Mouse (Mus musculus) hindbrain, embryonic 14.5 days (tissue): ENCODE data around the gene Gm3285. TPM values are rescaled to one million over a fixed set of nuclear protein-coding genes. Genes with fewer than 3 reads are reported as not detected.

ENCODE experiments used
- ATAC-seq: fragments of 200-750 bp; cut with Nextera tagmentation; 2 replicates; pipeline ENCODE4 v1.8.0; 2017; ENCODE audit warnings: moderate number of reproducible peaks, mild to moderate bottlenecking, moderate TSS enrichment, moderate library complexity; ENCODE audit not compliant: low FRiP score
- DNase-seq: peaks from one replicate; pipeline ENCODE4 v3.0.0-alpha.2; 2015; ENCODE audit warnings: low spot score
- H3K27ac ChIP-seq: fragments of 300-500 bp; sonication (generic); 2 replicates; pipeline ENCODE4 v1.5.1; 2014; ENCODE audit warnings: mild to moderate bottlenecking, moderate library complexity
- H3K27me3 ChIP-seq: fragments of 300-500 bp; sonication (generic); 2 replicates; pipeline ENCODE4 v1.6.1; 2014; ENCODE audit warnings: mild to moderate bottlenecking, low read length, mixed read lengths; ENCODE audit not compliant: control insufficient read depth, insufficient read depth
- H3K36me3 ChIP-seq: fragments of 300-500 bp; sonication (generic); replicated peaks from 2 replicates; pipeline ENCODE4 v1.6.1; 2014; ENCODE audit not compliant: control insufficient read depth, insufficient read depth
- H3K4me1 ChIP-seq: fragments of 300-500 bp; sonication (generic); replicated peaks from 2 replicates; pipeline ENCODE4 v1.6.1; 2014; ENCODE audit warnings: antibody characterized with exemption, low read length, mixed read lengths; ENCODE audit not compliant: control insufficient read depth, insufficient read depth
- H3K4me2 ChIP-seq: fragments of 300-500 bp; sonication (generic); replicated peaks from 2 replicates; pipeline ENCODE4 v1.6.1; 2014; ENCODE audit warnings: mild to moderate bottlenecking, moderate library complexity
- H3K4me3 ChIP-seq: fragments of 300-500 bp; sonication (generic); replicated peaks from 2 replicates; pipeline ENCODE4 v1.5.1; 2014; ENCODE audit warnings: mild to moderate bottlenecking, low read length
- H3K9ac ChIP-seq: fragments of 300-500 bp; sonication (generic); 2 replicates; pipeline ENCODE4 v1.6.1; 2014
- H3K9me3 ChIP-seq: fragments of 300-500 bp; sonication (generic); 2 replicates; pipeline ENCODE4 v1.6.1; 2016; ENCODE audit warnings: low read length; ENCODE audit not compliant: control insufficient read depth
- WGBS: fragments of 180-500 bp; shearing (Covaris S2); extraction: QIAGEN DNeasy Blood & Tissue Kit; methylation state at CpG from one replicate; pipeline ENCODE4 v1.1.7; 2014; 5-methylcytosine and 5-hydroxymethylcytosine counted together
- polyA plus RNA-seq: library from polyadenylated mRNA; unstranded; fragments of >200 nt; fragmentation: Nextera tagmentation; extraction: Ambion mirVana; gene quantifications from 2 replicates; pipeline ENCODE4 v1.2.1, GENCODE M21; 2014

Gm3285 gene
- not detected in 2 replicates for polyA plus RNA-seq

DNA sequence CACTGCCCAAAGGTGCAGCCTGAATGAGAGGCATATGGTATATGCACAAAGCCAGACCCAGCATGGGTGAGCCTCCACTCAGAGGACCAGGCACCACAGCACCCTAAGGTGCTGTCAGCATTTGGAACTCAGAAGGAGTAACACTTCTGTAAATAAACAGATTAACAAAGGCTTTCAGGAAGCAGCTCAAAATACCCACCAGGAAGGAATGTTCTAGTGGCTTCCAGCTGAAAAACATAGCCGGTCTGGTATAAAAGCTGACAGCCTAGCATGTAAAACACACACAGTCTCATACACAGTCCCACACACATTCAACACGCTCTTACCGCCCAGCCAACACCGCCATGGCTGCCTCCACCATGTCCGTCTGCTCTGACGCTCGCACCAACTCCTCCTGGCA is at the start of gene Gm3285:
Gene Gm3285, plus strand, starts transcription at position 301 of the 400 bp plus-strand sequence.
- Histone ChIP-seq H3K9me3 (no peaks in the 10 kb centered on the region), H3K4me1 (no peaks in the 10 kb centered on the region), H3K9ac (no peak within 1 kb of the TSS), H3K27ac (no peak within 1 kb of the TSS), H3K36me3 (no peaks in the 10 kb centered on the region), H3K4me3 (no peak within 1 kb of the TSS), H3K4me2 (no peak within 1 kb of the TSS), H3K27me3 (no peaks in the 10 kb centered on the region)
- ATAC-seq: no peak
- 45% methylated on average over 7 of the region's 7 CpGs for WGBS
- no peak for DNase-seq

DNA sequence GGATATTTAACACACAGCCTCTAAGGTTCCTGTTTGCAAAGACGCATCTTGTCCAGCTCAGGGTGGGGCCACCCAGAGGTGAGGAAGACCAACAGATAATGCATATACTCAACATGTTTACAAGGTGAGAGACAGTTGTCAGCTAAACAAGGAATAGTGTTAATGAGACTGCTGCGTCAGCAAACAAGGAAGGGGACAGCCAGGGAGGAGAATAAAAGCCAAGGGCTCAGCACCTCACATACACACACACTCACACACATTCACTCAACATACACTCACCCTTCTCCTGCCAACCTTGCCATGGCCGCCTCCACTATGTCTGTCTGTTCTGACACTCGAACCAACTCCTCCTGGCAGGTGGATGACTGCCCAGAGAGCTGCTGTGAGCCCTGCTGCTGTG is 47.4 kb upstream of the Gm3285 start, which contains the start of gene Gm2696:
Gene Gm2696, plus strand, starts transcription at position 301 of the 400 bp plus-strand sequence.
- H3K4me1 ChIP-seq: no peaks in the 10 kb centered on the region
- no peak for DNase-seq
- no peaks in the 10 kb centered on the region for H3K9me3 ChIP-seq
- no peak within 1 kb of the TSS for H3K4me2 ChIP-seq
- H3K36me3 ChIP-seq: no peaks in the 10 kb centered on the region
- H3K9ac ChIP-seq: no peak within 1 kb of the TSS
- H3K27me3 ChIP-seq: no peaks in the 10 kb centered on the region
- no peak for ATAC-seq
- no peak within 1 kb of the TSS for H3K4me3 ChIP-seq
- WGBS: 53% methylated on average over 4 of the region's 4 CpGs
- no peak within 1 kb of the TSS for H3K27ac ChIP-seq

DNA sequence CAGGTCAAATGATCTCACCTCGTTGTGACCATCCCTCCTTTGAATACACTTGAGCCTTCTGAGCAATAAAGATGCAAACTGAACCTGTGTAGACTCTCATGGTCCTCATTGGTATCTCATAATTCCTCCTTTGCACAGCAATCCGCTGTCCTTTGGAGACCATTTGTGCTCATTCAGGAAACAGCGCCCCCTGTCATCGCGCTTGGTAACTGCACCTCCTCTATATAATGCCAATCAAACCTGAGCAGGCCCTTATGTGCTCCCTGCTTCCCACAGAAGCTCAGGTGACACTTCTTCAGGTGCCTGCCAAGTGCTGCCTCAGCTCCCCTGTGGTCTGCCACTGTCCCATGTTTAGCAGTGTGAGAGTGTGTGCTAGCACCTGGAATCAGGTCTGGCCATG is 46.3 kb upstream of the Gm3285 start:
- WGBS: 25% methylated on average over 5 of the region's 5 CpGs
- no peak overlapping the region for H3K27ac ChIP-seq
- ATAC-seq (no peak), DNase-seq (peak; percentile 34)
- no peaks in the 10 kb centered on the region for H3K27me3 ChIP-seq
- H3K4me3 ChIP-seq: no peak overlapping the region
- no peaks in the 10 kb centered on the region for H3K36me3 ChIP-seq
- no peaks in the 10 kb centered on the region for H3K4me1 ChIP-seq
- H3K9ac ChIP-seq: no peak overlapping the region
- H3K9me3 ChIP-seq: no peaks in the 10 kb centered on the region
- no peak overlapping the region for H3K4me2 ChIP-seq

DNA sequence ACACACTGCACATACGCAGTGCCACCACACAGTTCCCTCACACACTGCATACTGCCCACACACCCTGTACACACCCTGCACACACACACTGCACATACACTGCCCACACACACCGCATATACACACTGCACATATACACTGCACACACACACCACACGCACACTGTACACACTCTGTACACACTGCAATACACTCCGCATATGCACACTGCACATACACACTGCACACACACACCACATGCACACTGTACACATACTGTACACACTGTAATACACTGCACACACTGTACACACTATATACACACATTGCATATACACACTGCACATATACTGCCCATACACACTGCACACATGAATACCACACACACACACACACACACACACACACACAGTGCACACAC is 43.3 kb upstream of the Gm3285 start:
- WGBS: 100% methylated on average over 4 of the region's 4 CpGs
- Histone ChIP-seq H3K4me3 (no peak overlapping the region), H3K4me2 (no peak overlapping the region), H3K27me3 (no peaks in the 10 kb centered on the region), H3K9me3 (0 out of 2 replicates have a peak, but pooled peaks cover 5% of the 10 kb centered on the region), H3K4me1 (no peaks in the 10 kb centered on the region), H3K36me3 (no peaks in the 10 kb centered on the region), H3K27ac (no peak overlapping the region), H3K9ac (no peak overlapping the region)
- ATAC-seq: no peak
- no peak for DNase-seq

- H3K9ac ChIP-seq: no peak overlapping the region
- H3K4me3 ChIP-seq: no peak overlapping the region
- no peak overlapping the region for H3K4me2 ChIP-seq
- ATAC-seq: no peak
- no peaks in the 10 kb centered on the region for H3K4me1 ChIP-seq
- no peaks in the 10 kb centered on the region for H3K27me3 ChIP-seq
- no peaks in the 10 kb centered on the region for H3K36me3 ChIP-seq
- 45% methylated on average over 4 of the region's 4 CpGs for WGBS
- DNase-seq: no peak
- 0 out of 2 replicates have a peak, but pooled peaks cover 5% of the 10 kb centered on the region for H3K9me3 ChIP-seq
- H3K27ac ChIP-seq: no peak overlapping the region
Observed at GRCm38 (mm10) chr10:77819203-77819602, 42.6 kb upstream of the Gm3285 start.

DNA sequence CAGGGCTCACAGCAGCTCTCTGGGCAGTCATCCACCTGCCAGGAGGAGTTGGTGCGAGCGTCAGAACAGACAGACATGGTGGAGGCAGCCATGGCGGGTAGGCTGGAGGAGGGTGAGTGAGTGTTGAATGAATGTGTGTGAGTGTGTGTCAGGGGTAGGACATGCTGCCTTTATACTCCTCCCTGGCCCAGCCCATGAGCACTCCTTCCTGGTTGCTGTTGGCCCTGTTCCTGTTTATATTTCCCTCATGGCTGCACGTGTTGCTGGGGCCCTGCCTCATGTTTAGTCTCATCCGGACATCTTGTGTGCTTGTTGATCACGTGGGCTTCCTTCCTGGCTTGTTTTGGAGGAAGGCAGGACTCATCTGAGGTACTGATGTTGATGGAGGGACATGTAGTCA is 34.8 kb upstream of the Gm3285 start, which contains the start of gene Krtap10-4:
Gene Krtap10-4, minus strand, starts transcription at position 145 of the 400 bp plus-strand sequence.
- ATAC-seq (no peak), DNase-seq (no peak)
- Histone ChIP-seq H3K9me3 (0 out of 2 replicates have a peak, but pooled peaks cover 5% of the 10 kb centered on the region), H3K27me3 (no peaks in the 10 kb centered on the region), H3K36me3 (no peaks in the 10 kb centered on the region), H3K4me1 (no peaks in the 10 kb centered on the region), H3K4me2 (no peak within 1 kb of the TSS), H3K4me3 (no peak within 1 kb of the TSS), H3K9ac (no peak within 1 kb of the TSS), H3K27ac (no peak within 1 kb of the TSS)
- WGBS: 79% methylated on average over 6 of the region's 6 CpGs

DNA sequence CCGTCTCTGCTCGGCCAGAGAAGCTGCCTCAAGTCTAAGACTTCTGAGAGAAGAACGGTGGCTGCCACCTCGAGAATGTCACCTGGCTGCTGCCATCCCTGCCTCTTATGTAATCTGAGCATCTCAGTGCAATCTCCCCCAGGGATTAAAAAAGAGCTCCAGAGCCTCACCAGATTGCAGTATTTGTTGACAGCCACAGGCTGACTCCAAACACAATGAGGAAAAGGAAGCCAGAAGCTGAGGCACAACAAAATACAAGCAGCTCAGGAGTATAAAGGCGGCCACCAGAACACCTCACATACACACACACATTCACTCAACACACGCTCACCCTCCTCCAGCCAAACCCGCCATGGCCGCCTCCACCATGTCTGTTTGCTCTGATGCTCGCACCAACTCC is 26.1 kb upstream of the Gm3285 start, which contains the start of gene Krtap10-10:
Gene Krtap10-10, plus strand, starts transcription at position 301 of the 400 bp plus-strand sequence.
- Histone ChIP-seq H3K9ac (no peak within 1 kb of the TSS), H3K4me1 (no peaks in the 10 kb centered on the region), H3K4me2 (no peak within 1 kb of the TSS), H3K27me3 (no peaks in the 10 kb centered on the region), H3K36me3 (no peaks in the 10 kb centered on the region), H3K4me3 (no peak within 1 kb of the TSS), H3K9me3 (0 out of 2 replicates have a peak, but pooled peaks cover 4% of the 10 kb centered on the region), H3K27ac (no peak within 1 kb of the TSS)
- DNase-seq: no peak
- ATAC-seq: no peak
- WGBS: 70% methylated on average over 9 of the region's 9 CpGs

DNA sequence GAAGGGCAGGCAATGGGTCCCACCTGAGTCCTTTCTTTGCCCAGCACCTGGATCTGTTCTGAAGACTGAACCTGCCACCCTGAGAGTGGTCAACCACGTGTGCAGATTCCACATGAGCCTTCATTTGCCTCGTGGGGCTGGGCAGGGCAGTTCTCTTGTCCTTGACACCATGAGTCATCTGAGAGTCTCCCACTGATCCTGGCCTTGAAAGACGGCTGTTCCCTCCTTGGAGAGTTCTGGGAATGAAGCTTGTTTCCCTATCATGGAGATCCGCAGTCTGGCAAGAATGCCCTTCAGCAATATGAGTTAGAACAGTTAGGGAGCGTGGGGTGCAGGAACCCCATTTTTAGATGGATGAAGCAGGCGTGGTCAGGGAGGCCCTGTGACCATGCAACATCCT is 22.8 kb upstream of the Gm3285 start:
- Histone ChIP-seq H3K9ac (no peak overlapping the region), H3K9me3 (peaks cover 11% of the 10 kb centered on the region), H3K4me1 (no peaks in the 10 kb centered on the region), H3K36me3 (no peaks in the 10 kb centered on the region), H3K4me2 (no peak overlapping the region), H3K27me3 (no peaks in the 10 kb centered on the region), H3K4me3 (no peak overlapping the region), H3K27ac (no peak overlapping the region)
- DNase-seq: no peak
- ATAC-seq: no peak
- WGBS: 80% methylated on average over 6 of the region's 6 CpGs

DNA sequence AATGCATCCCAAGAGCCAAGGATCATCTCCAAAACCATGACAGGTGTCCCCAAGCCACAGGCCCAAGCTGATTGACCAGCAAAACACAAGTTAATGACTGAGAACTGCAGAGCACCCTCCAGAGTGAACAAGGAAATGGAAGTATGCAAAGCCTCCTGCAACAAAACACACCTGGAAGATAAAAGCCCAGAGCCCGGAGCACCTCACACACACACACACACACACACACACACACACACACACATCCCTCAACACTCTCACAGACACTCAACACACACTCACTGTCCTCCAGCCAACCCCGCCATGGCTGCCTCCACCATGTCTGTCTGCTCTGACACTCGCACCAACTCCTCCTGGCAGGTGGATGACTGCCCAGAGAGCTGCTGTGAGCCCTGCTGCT is 15.3 kb upstream of the Gm3285 start, which contains the start of gene Gm36176:
Gene Gm36176, plus strand, starts transcription at position 301 of the 400 bp plus-strand sequence.
- peaks cover 24% of the 10 kb centered on the region for H3K9me3 ChIP-seq
- no peak within 1 kb of the TSS for H3K4me2 ChIP-seq
- H3K27me3 ChIP-seq: no peaks in the 10 kb centered on the region
- ATAC-seq: no peak
- H3K36me3 ChIP-seq: no peaks in the 10 kb centered on the region
- H3K4me3 ChIP-seq: no peak within 1 kb of the TSS
- no peak within 1 kb of the TSS for H3K9ac ChIP-seq
- 81% methylated on average over 3 of the region's 3 CpGs for WGBS
- no peak within 1 kb of the TSS for H3K27ac ChIP-seq
- no peaks in the 10 kb centered on the region for H3K4me1 ChIP-seq
- no peak for DNase-seq

DNA sequence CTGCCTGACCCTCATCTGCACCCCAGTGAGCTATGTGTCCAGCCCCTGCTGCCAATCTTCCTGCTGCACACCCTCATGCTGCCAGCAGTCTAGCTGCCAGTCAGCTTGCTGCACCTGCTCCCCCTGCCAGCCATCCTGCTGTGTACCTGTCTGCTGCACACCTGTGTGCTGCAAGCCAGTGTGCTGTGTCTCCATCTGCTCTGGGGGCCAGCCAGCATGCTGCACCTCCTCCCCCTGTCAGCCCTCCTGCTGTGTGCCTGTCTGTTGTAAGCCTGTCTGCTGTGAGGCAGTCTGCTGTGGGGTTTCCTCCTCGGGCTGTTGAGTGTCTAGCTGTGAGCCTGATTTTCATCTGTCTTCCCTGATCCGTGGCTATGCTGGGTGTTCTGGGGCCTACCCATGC is 14.8 kb upstream of the Gm3285 start:
- Histone ChIP-seq H3K36me3 (no peaks in the 10 kb centered on the region), H3K27me3 (no peaks in the 10 kb centered on the region), H3K9me3 (peaks cover 24% of the 10 kb centered on the region), H3K4me2 (no peak overlapping the region), H3K4me1 (no peaks in the 10 kb centered on the region), H3K4me3 (no peak overlapping the region), H3K27ac (no peak overlapping the region), H3K9ac (no peak overlapping the region)
- ATAC-seq (peak; percentile 43; the same call in 1 of the 2 replicates), DNase-seq (no peak)
- 12% methylated on average over 2 of the region's 2 CpGs for WGBS
